Mouse (Mus musculus) small intestine, adult 2 months (tissue): ENCODE data around the gene Snrnp27. TPM values are rescaled to one million over a fixed set of nuclear protein-coding genes. Genes with fewer than 3 reads are reported as not detected.

Source experiments
- H3K27ac ChIP-seq: fragments of 200-500 bp; 2 replicates; pipeline ENCODE4 v1.5.1; 2012; ENCODE audit warnings: low read depth, low read length, control low read depth, inconsistent platforms; ENCODE audit not compliant: insufficient read depth
- H3K27me3 ChIP-seq: fragments of 200-500 bp; 2 replicates; pipeline ENCODE4 v1.6.1; 2012; ENCODE audit warnings: mild to moderate bottlenecking, moderate library complexity, low read length, inconsistent platforms; ENCODE audit not compliant: control insufficient read depth, insufficient read depth
- H3K36me3 ChIP-seq: fragments of 200-500 bp; 2 replicates; pipeline ENCODE4 v1.6.1; 2012; ENCODE audit warnings: mild to moderate bottlenecking, low read length, control low read depth, inconsistent platforms; ENCODE audit not compliant: control insufficient read depth, insufficient read depth
- H3K4me1 ChIP-seq: fragments of 200-500 bp; 2 replicates; pipeline ENCODE4 v1.6.1; 2012; ENCODE audit warnings: low read length, inconsistent platforms, mixed read lengths; ENCODE audit not compliant: control insufficient read depth, insufficient read depth, insufficient read length
- H3K4me3 ChIP-seq: fragments of 200-500 bp; 2 replicates; pipeline ENCODE4 v1.5.1; 2012; ENCODE audit warnings: low read depth, mild to moderate bottlenecking, control low read depth, inconsistent platforms, low read length, moderate library complexity
- CTCF ChIP-seq: fragments of 200-500 bp; IDR thresholded peaks from 2 replicates; pipeline ENCODE4 v1.5.1; 2012; ENCODE audit warnings: low read depth, mild to moderate bottlenecking, control low read depth, inconsistent platforms, low read length, moderate library complexity, mixed read lengths; ENCODE audit not compliant: insufficient replicate concordance, insufficient read length; ENCODE audit errors: extremely low read depth
- POLR2A ChIP-seq: fragments of 200-500 bp; IDR thresholded peaks from 2 replicates; pipeline ENCODE4 v1.6.1; 2012; ENCODE audit warnings: low read depth, mild to moderate bottlenecking, control low read depth, inconsistent platforms, low read length, moderate library complexity
- WGBS: fragments of 180-500 bp; shearing (Covaris S2); methylation state at CpG from one replicate; pipeline ENCODE4 v1.1.7; 2018; 5-methylcytosine and 5-hydroxymethylcytosine counted together
- polyA plus RNA-seq: library from polyadenylated mRNA; depleted of rRNA; stranded (reverse); fragments of >200 nt; gene quantifications from 2 replicates; pipeline ENCODE4 v1.2.3, GENCODE M21; 2012; rRNA removed

The Snrnp27 gene
- polyA plus RNA-seq, 1 experiment = 3.9 TPM

- TF ChIP-seq POLR2A (peak; percentile 37; the same call in 1 of the 2 replicates), CTCF (no peak)
- Histone ChIP-seq H3K4me1 (peaks cover 39% of the 10 kb centered on the region), H3K36me3 (no peaks in the 10 kb centered on the region), H3K4me3 (no peak overlapping the region), H3K27me3 (no peaks in the 10 kb centered on the region), H3K27ac (peak overlapping the region; percentile 98)
- 30% methylated on average over 2 of the region's 2 CpGs for WGBS
Measured at GRCm38 (mm10) chr6:86636495-86636894, 47.8 kb downstream of the Snrnp27 start.

- H3K36me3 ChIP-seq = no peaks in the 10 kb centered on the region
- peaks cover 14% of the 10 kb centered on the region for H3K4me1 ChIP-seq
- WGBS = 57% methylated on average over 3 of the region's 3 CpGs
- TF ChIP-seq CTCF = no peak
- TF ChIP-seq POLR2A = no peak
- H3K27ac ChIP-seq = no peak overlapping the region
- H3K27me3 ChIP-seq = no peaks in the 10 kb centered on the region
- H3K4me3 ChIP-seq = no peak overlapping the region
Measured at GRCm38 (mm10) chr6:86630141-86630540, 54.2 kb downstream of the Snrnp27 start.

- H3K4me1 ChIP-seq = peaks cover 14% of the 10 kb centered on the region
- no peak for TF ChIP-seq POLR2A
- no peak for TF ChIP-seq CTCF
- H3K4me3 ChIP-seq = no peak within 1 kb of the TSS
- no peaks in the 10 kb centered on the region for H3K36me3 ChIP-seq
- WGBS = 66% methylated on average over 10 of the region's 10 CpGs
- no peak within 1 kb of the TSS for H3K27ac ChIP-seq
- no peaks in the 10 kb centered on the region for H3K27me3 ChIP-seq
Measured at GRCm38 (mm10) chr6:86627946-86628345, 56.4 kb downstream of the Snrnp27 start, which contains the start of gene Asprv1. Gene Asprv1, plus strand, starts transcription at chr6:86628164.

Other genes starting within 250 kb of the Snrnp27 start
- 2.4 and 4.1 TPM in 2 replicates for gene C87436, start 246.1 kb downstream of the Snrnp27 start, polyA plus RNA-seq
- gene Pcbp1, start 158.2 kb downstream of the Snrnp27 start, polyA plus RNA-seq = 244 and 314 TPM in 2 replicates
- 0.20 and 0.23 TPM in 2 replicates for gene Asprv1, start 56.4 kb downstream of the Snrnp27 start, polyA plus RNA-seq
- 87.2 and 413 TPM in 2 replicates for gene Mxd1, start 15.4 kb downstream of the Snrnp27 start, polyA plus RNA-seq
- 11.7 and 20.5 TPM in 2 replicates for gene Gmcl1, start 48.9 kb upstream of the Snrnp27 start, polyA plus RNA-seq
- 89.9 and 634 TPM in 2 replicates for gene Anxa4, start 109.1 kb upstream of the Snrnp27 start, polyA plus RNA-seq
- gene Aak1, start 165.0 kb upstream of the Snrnp27 start, polyA plus RNA-seq = 10.5 and 22.8 TPM in 2 replicates